Mouse (Mus musculus): Measurements from ENCODE around the gene Kif2c. TPM values are rescaled to one million over a fixed set of nuclear protein-coding genes. Genes with fewer than 3 reads are reported as not detected.
A peak's percentile ranks its signal among the peaks of the same experiment; 100 is the strongest.

Gene Kif2c
- polyA plus RNA-seq, 1 experiment from 2014 or later, result 57.3 TPM

- 65% methylated on average over 3 of the region's 3 CpGs for WGBS
- Histone ChIP-seq H3K4me2 (peak overlapping the region; percentile 38; the same call in 1 of the 2 replicates), H3K9me3 (ENCODE audit: control insufficient read depth, low read length) (no peaks in the 10 kb centered on the region), H3K9ac (ENCODE audit: low read depth, low read length) (peak overlapping the region; percentile 50), H3K27ac (ENCODE audit: low read depth, low read length) (no peak overlapping the region; the same call in 1 of the 2 replicates), H3K36me3 (ENCODE audit: control insufficient read depth, insufficient read depth, low read length) (0 out of 2 replicates have a peak, but pooled peaks cover 2% of the 10 kb centered on the region), H3K4me3 (ENCODE audit: low read depth, low read length) (no peak overlapping the region), H3K4me1 (replicated peaks; ENCODE audit: control insufficient read depth, insufficient read depth, low read length) (peaks cover 35% of the 10 kb centered on the region), H3K27me3 (replicated peaks; ENCODE audit: control insufficient read depth, insufficient read depth, low read length) (no peaks in the 10 kb centered on the region)
- ATAC-seq (replicated peaks; ENCODE audit: low FRiP score), result no peak
- DNase-seq (ENCODE audit: low spot score), result no peak
These were observed 58.3 kb downstream of the Kif2c start for GRCm38 (mm10) chr4:117124218-117124517.

DNA sequence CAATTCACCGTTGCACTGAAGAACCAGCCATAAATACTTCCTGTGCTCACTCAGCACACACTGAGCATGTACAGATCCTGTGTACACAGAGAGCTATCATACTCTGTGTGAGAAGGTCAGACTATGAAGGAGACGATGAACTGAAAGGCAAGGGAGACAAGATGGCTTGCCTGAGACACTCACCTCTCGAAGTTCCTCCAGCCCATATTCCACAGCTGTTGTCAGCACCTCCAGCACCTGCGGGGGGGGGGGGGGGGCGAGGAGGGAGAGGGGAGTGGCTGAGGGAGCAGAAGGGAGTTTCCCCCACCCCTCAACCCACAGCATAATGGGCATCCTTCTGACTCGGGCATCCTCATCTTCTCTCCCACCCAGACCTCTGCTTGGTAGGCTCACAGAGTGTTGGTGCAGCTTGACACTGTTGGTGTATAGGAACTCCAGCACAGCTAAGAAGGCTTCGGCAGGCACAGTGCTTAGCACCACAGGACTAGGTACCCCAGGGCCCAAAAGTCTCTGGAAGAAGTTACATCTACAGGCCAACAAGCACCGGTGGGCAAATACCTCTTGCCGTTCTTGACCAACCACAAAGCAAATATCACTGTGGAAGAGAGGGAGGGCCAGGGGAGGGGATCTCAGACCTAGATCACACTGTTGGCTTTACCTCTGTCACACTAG, 58.8 kb downstream of the Kif2c start:
- Histone ChIP-seq H3K36me3 (ENCODE audit: control insufficient read depth, insufficient read depth, low read length) (0 out of 2 replicates have a peak, but pooled peaks cover 2% of the 10 kb centered on the region), H3K27me3 (replicated peaks; ENCODE audit: control insufficient read depth, insufficient read depth, low read length) (no peaks in the 10 kb centered on the region), H3K9ac (ENCODE audit: low read depth, low read length) (no peak overlapping the region), H3K9me3 (ENCODE audit: control insufficient read depth, low read length) (no peaks in the 10 kb centered on the region), H3K27ac (ENCODE audit: low read depth, low read length) (no peak overlapping the region), H3K4me2 (no peak overlapping the region), H3K4me1 (replicated peaks; ENCODE audit: control insufficient read depth, insufficient read depth, low read length) (peaks cover 35% of the 10 kb centered on the region), H3K4me3 (ENCODE audit: low read depth, low read length) (no peak overlapping the region)
- 77% methylated on average over 7 of the region's 9 CpGs for WGBS
- DNase-seq (ENCODE audit: low spot score), result no peak
- ATAC-seq (replicated peaks; ENCODE audit: low FRiP score), result no peak

GRCm38 (mm10) chr4:117122209-117122608, 60.2 kb downstream of the Kif2c start:
- H3K4me3 ChIP-seq (ENCODE audit: low read depth, low read length), result no peak overlapping the region
- 91% methylated on average over 4 of the region's 4 CpGs for WGBS
- ATAC-seq (replicated peaks; ENCODE audit: low FRiP score) (no peak), DNase-seq (ENCODE audit: low spot score) (no peak)
- H3K9ac ChIP-seq (ENCODE audit: low read depth, low read length), result no peak overlapping the region
- H3K36me3 ChIP-seq (ENCODE audit: control insufficient read depth, insufficient read depth, low read length), result no peaks in the 10 kb centered on the region
- H3K27me3 ChIP-seq (replicated peaks; ENCODE audit: control insufficient read depth, insufficient read depth, low read length), result no peaks in the 10 kb centered on the region
- H3K4me2 ChIP-seq, result no peak overlapping the region
- H3K4me1 ChIP-seq (replicated peaks; ENCODE audit: control insufficient read depth, insufficient read depth, low read length), result peaks cover 35% of the 10 kb centered on the region
- no peaks in the 10 kb centered on the region for H3K9me3 ChIP-seq (ENCODE audit: control insufficient read depth, low read length)
- no peak overlapping the region for H3K27ac ChIP-seq (ENCODE audit: low read depth, low read length)

DNA sequence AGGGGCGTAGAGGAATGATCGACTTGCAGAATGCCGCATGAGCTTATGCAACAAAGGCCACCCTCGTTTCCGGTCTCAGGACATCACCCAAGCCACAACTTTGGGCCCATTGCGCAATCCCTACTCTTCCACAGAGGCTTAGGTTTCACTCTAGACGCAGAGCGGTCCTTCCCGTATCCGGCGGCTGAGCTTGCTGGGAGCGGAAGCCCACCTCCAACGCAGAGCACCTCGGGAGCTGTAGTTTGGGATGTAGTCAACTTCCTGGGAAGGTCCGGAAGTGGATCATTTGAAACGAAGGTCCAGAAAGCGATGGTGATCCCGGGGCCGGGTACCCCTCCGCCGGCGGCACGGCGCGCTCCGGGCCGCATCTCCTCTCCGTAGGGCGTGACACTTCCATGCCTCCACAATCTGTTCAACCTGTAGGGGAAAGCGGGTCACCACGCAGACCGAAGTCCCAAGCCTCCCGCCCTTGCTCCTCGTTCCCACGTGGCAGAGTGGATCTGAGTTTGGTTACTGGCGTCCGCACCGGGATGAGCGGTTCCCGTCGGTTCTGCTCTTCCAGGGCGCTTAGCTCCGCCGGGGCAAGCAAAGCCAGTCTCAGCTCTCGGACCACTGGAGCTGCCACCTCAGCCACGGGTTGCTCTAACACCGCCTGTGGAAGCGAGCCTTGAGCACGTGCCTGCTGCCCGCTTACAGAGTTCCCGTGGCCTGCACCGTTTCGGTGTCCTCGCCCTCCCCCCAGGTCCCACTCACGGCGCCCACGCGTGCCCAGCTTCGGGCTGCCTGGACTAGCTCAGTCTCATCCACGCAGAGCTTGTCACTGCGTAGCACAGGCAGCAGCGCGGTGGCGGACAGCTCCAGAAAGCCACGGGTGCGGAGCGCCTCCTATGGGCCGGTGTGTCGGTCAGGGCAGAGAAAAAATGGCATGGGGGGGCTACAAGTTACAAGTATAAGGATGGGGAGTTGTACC, 61.7 kb downstream of the Kif2c start:
- Histone ChIP-seq H3K9ac (ENCODE audit: low read depth, low read length) (peak overlapping the region; percentile 87), H3K36me3 (ENCODE audit: control insufficient read depth, insufficient read depth, low read length) (no peaks in the 10 kb centered on the region), H3K4me1 (replicated peaks; ENCODE audit: control insufficient read depth, insufficient read depth, low read length) (peaks cover 28% of the 10 kb centered on the region), H3K27ac (ENCODE audit: low read depth, low read length) (peak overlapping the region; percentile 86), H3K9me3 (ENCODE audit: control insufficient read depth, low read length) (no peaks in the 10 kb centered on the region), H3K4me3 (ENCODE audit: low read depth, low read length) (peak overlapping the region; percentile 70), H3K27me3 (replicated peaks; ENCODE audit: control insufficient read depth, insufficient read depth, low read length) (no peaks in the 10 kb centered on the region), H3K4me2 (peak overlapping the region; percentile 99)
- peak; percentile 87 for DNase-seq (ENCODE audit: low spot score)
- WGBS, result under 1% methylated on average over 69 of the region's 69 CpGs
- peak; percentile 92 for ATAC-seq (replicated peaks; ENCODE audit: low FRiP score)

DNA sequence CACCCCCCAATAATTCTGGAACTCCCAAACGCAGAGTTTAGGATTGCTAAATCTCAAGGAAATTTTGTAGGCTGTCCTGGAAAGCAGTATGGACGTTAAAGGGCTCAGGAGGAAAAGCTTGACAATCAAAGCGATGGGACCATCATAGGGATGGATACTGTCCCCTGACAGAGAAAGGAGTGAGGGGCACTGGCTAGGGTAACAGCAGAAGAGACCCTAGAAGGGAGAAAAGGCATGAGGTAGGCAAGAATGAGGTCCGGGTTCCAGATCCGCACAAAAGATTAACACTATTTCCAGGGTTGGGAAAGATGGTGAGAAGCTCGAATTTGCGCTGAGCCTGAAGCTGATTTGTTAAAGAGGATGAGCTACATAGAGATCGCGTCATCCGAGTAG, 62.4 kb downstream of the Kif2c start:
- Histone ChIP-seq H3K9ac (ENCODE audit: low read depth, low read length) (peak overlapping the region; percentile 73), H3K9me3 (ENCODE audit: control insufficient read depth, low read length) (no peaks in the 10 kb centered on the region), H3K4me3 (ENCODE audit: low read depth, low read length) (peak overlapping the region; percentile 70), H3K4me2 (peak overlapping the region; percentile 99), H3K4me1 (replicated peaks; ENCODE audit: control insufficient read depth, insufficient read depth, low read length) (peaks cover 21% of the 10 kb centered on the region), H3K27ac (ENCODE audit: low read depth, low read length) (peak overlapping the region; percentile 86), H3K36me3 (ENCODE audit: control insufficient read depth, insufficient read depth, low read length) (no peaks in the 10 kb centered on the region), H3K27me3 (replicated peaks; ENCODE audit: control insufficient read depth, insufficient read depth, low read length) (no peaks in the 10 kb centered on the region)
- ATAC-seq (replicated peaks; ENCODE audit: low FRiP score) (no peak; the same call in 1 of the 2 replicates), DNase-seq (ENCODE audit: low spot score) (no peak)
- 6% methylated on average over 10 of the region's 10 CpGs for WGBS

DNA sequence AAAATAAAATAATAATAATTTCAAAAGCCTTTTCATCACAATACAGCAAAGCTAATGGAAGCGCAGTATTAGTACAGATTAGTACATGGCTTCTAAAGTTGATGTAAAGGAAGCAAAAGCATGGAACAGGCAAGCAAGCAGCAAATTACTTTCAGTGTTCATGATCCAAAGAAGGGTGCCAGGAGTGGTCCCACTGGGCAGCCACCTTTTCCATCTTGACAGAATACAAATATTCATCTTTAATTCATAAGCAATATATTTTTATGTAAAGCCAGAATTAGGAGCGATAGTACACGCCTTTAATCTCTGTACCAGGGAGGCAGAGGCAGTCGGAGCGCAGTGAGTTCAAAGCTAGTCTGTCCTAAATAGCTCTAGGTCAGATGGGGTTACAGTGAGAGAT, 62.8 kb downstream of the Kif2c start:
- H3K27ac ChIP-seq (ENCODE audit: low read depth, low read length), result peak overlapping the region; percentile 86
- WGBS, result 79% methylated on average over 5 of the region's 5 CpGs

GRCm38 (mm10) chr4:117117931-117118330, 64.5 kb downstream of the Kif2c start:
- Histone ChIP-seq H3K4me2 (no peak overlapping the region), H3K9me3 (ENCODE audit: control insufficient read depth, low read length) (no peaks in the 10 kb centered on the region), H3K9ac (ENCODE audit: low read depth, low read length) (no peak overlapping the region), H3K36me3 (ENCODE audit: control insufficient read depth, insufficient read depth, low read length) (no peaks in the 10 kb centered on the region), H3K27ac (ENCODE audit: low read depth, low read length) (no peak overlapping the region), H3K27me3 (replicated peaks; ENCODE audit: control insufficient read depth, insufficient read depth, low read length) (no peaks in the 10 kb centered on the region), H3K4me3 (ENCODE audit: low read depth, low read length) (no peak overlapping the region), H3K4me1 (replicated peaks; ENCODE audit: control insufficient read depth, insufficient read depth, low read length) (peaks cover 9% of the 10 kb centered on the region)
- DNase-seq (ENCODE audit: low spot score) (no peak), ATAC-seq (replicated peaks; ENCODE audit: low FRiP score) (no peak)
- whole genome bisulfite sequencing, result 91% methylated on average over 7 of the region's 7 CpGs

More for the DNA sequence above, 62.8 kb downstream of the Kif2c start:
- Histone ChIP-seq H3K27me3 (replicated peaks; ENCODE audit: control insufficient read depth, insufficient read depth, low read length) (no peaks in the 10 kb centered on the region), H3K36me3 (ENCODE audit: control insufficient read depth, insufficient read depth, low read length) (no peaks in the 10 kb centered on the region), H3K4me3 (ENCODE audit: low read depth, low read length) (peak overlapping the region; percentile 70), H3K9me3 (ENCODE audit: control insufficient read depth, low read length) (no peaks in the 10 kb centered on the region), H3K9ac (ENCODE audit: low read depth, low read length) (peak overlapping the region; percentile 73), H3K4me1 (replicated peaks; ENCODE audit: control insufficient read depth, insufficient read depth, low read length) (peaks cover 17% of the 10 kb centered on the region), H3K4me2 (peak overlapping the region; percentile 99)
- ATAC-seq (replicated peaks; ENCODE audit: low FRiP score) (no peak), DNase-seq (ENCODE audit: low spot score) (no peak)

GRCm38 (mm10) chr4:117115592-117115991, 66.8 kb downstream of the Kif2c start:
- Histone ChIP-seq H3K9me3 (ENCODE audit: control insufficient read depth, low read length) (no peaks in the 10 kb centered on the region), H3K36me3 (ENCODE audit: control insufficient read depth, insufficient read depth, low read length) (no peaks in the 10 kb centered on the region), H3K27me3 (replicated peaks; ENCODE audit: control insufficient read depth, insufficient read depth, low read length) (no peaks in the 10 kb centered on the region), H3K4me1 (replicated peaks; ENCODE audit: control insufficient read depth, insufficient read depth, low read length) (peaks cover 4% of the 10 kb centered on the region), H3K4me3 (ENCODE audit: low read depth, low read length) (no peak overlapping the region), H3K9ac (ENCODE audit: low read depth, low read length) (no peak overlapping the region), H3K4me2 (no peak overlapping the region), H3K27ac (ENCODE audit: low read depth, low read length) (no peak overlapping the region)
- 85% methylated on average over 5 of the region's 5 CpGs for WGBS
- ATAC-seq (replicated peaks; ENCODE audit: low FRiP score), result no peak
- no peak for DNase-seq (ENCODE audit: low spot score)
